Mouse (Mus musculus) embryo, embryonic 11 days (tissue): ENCODE measurements around the gene Npy4r.

ENCODE experiments used
- DNase-seq: peaks from one replicate; pipeline ENCODE4 v3.0.0-alpha.2; 2015

Npy4r gene

DNA sequence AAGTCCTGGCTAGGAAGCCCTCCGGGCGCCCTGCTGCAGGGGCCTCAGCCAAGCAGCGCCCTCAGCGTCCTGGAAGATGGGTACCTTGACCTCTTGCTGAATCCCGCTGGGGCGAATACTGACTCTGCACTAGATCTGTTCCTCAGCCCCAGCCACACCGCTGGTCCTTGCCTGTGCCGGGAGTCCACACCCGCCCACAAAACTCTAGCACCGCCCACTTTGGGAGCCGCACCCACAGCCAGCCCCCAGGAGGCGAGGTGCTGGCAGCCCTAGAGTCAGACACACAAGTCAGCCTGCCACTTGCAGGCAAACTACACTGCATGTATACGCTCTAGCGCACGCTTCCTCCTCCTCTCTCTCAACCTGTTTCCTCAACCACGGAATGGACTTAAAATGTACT lies at the start of gene Npy4r:
Gene Npy4r (minus strand): TSS at position 148 of the 400 bp plus-strand sequence.
- DNase-seq, result peak; percentile 56

DNA sequence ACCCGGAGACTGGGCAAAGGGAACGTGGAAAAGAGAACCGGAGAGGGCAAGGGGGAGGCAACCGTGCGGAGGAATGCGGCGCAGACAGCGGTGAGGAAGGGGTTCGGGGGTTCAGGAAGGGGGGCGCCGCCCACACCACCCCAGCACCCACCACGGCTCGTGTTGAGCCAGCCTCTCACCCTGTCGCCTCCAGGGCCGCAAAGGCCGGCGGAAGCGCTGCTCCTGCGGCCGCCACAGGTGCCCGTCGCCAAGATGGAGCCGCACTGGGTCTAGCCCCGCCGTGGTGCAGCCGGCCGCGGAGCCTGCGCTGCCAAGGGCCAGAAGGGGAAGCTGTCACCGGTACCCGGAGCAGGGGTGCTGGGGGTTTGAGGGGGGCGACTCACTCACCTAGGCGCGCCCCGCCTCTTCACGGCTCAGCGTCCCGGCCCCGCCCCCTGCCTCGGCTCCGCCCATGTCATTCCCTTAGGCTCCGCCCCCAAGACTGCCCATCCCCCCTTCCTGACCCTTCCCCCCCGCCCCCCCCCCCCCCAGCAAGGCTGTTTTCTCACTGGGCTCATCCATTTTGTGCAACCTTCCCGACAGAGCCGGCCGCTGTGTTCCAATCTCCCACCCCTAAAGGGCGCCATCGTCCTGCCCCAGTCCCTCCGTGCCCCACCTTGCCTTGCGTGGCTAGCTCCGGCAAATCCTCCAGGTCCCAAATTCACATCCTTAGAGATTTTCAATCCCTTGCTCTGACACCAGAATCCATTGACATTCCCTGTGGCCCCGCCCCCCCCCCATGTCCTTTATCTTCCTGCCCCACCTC lies 49.1 kb upstream of the Npy4r start, which contains the start of gene Gprin2:
Gene Gprin2 (minus strand): TSS at position 423 of the 805 bp plus-strand sequence.
- peak; percentile 61 for DNase-seq

DNA sequence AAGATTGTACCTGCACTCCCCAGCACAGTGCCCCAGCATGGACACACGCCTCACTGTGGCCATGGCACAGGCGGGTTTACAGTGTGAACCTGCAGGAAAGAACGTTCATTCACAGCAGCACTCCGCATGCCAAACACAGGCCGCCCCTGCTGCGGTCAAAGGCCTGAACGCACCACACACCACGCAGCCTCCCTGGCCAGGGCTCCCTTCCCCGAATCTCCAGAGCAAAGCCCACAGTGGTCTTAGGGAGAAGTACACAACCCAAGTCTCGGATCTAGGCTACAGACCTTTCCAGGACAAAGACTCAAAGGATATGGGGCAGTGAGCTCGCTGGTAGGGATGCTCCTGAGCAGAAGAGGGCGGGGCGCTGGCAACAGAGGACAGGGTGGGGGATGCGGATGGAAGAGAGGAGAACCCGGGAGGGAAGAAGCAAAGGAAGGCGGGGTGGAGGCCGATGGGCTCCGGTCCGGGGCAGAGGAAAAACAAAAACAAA lies 48.5 kb upstream of the Npy4r start:
- DNase-seq, result peak; percentile 51

DNA sequence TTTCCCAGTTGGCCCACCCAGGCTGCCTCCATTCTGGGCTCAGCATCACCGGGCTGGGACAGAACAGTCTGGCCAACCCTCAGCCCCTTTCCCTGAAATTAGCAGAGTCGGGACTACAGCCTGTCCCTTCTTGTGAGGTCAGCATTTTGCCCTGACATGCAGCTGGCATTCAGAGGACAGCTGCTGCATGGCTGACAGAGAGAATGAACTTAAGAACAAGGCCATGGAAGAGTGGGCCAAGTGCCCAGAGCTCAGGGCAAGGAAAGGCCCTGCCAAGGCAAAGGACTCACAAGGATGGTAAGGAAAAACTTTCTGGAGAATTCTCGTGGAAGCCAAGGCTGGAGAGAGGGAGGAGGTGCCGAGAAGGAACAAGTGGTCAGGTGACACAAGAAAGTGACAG lies 44.4 kb upstream of the Npy4r start:
- DNase-seq, result no peak

DNA sequence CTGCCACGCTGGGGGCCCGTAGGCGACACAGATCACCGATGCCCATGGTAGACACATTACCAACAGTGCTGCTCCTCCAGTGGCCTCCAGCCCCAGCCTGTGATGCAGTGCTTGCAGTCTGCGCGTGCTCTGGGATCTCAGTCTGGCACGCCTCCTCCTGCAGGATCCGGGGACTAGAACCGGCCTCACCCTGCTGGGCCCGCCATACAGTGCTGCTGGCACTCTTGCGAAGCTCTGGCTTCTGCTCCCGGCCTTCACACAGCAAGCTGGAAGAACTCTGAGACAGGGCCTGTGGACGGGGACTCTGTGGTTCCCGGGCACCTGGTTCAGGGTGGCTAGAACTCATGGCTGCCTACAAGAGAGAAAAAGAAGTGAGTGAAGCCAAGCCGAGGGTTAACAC lies 43.2 kb upstream of the Npy4r start:
- DNase-seq, result no peak

DNA sequence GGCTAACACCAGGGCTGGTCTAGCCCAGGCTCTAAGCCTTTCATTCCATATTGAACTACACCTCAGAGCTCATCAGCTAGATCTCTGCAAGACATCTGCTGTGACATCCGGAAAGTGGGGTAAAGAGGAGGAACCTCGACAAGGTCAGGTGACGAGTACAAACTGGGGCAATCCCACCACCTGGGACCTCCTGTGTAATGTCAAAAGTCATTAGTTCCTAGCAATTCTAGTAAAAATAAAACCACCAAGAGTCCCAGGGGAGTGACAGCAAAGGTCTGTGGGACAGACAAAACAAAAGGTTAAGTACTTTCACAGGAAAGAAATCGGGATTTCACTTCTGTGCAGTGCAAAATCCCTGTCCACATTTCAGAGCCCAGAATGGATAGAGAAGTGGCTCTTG lies 41.6 kb upstream of the Npy4r start:
- DNase-seq, result no peak

DNA sequence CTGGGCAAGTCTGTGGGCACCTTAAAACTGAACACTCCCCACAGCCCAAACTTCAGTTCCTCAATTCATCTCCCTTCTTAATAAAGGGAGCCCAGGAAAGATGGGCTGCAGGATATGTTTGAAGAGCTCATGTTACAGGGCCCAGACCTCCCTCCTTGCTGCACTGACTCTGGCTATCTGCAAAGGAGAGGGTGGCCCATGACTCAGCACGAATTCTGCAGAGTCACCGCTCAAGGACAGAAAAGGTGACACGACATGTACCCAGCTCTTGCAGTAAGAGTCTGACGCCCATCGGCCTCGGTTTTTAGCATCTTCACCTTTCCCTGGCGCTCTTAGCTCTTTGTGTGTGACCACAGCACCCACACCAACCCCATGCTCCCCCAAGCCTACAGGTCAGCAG lies 38.1 kb upstream of the Npy4r start:
- DNase-seq, result no peak

DNA sequence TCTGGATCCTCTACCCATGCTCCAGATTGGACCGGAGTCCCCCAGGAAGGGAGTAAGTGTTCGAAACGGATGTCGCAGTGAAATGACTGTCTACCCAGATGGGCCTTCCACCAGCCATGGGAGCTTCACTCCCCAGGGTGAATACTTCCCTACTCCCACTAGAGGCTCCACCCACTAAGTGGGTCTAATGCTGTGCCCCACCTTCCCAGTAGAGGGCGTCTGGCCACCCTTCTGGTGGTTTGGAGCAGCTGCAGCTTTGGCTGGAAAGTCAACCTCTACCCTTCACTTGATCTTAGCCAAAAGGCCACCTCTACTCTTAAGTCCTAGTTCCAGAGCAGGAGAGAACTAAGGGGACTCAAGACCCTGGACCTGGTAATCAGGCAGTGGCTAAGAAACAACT lies 36.3 kb upstream of the Npy4r start:
- DNase-seq, result peak; percentile 36

DNA sequence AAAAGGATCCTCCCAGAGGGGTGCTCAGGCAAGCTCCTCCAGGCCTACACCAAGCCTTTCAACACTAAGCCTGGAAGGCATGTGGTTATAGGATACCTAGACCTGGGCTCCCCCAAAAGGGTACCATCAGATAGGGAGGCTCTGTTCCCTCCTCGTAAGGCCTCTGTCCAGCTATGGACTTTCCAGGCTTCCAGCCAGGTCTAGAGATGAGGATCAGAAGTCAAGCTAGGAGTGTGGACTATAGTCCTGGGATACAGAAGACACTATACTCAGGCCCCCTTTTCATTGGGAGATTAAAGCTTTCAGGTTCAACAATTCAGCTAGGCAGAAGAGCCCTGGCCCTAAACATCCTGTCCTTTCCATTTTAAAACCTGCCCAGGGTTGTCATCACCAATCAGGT lies 30.8 kb upstream of the Npy4r start:
- no peak for DNase-seq

DNA sequence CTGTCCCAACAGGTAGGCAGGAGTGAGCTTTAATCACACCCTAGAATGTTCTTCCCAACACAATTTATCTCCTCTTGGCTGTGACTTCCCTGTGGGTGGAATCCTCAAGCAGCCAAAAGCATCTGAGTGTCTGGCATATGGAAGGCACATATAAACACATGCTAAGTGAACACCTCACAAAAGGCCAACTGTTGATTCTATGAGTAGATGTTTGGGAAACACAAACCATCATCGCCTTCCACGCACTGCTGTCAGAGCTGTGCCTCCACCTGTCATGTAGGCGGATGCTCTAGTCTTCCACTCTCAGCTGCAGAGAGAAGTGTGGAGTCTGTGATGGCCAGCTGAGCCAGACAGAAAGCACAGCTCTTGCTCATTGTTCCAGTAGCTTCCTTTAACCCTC lies 27.1 kb upstream of the Npy4r start:
- no peak for DNase-seq

DNA sequence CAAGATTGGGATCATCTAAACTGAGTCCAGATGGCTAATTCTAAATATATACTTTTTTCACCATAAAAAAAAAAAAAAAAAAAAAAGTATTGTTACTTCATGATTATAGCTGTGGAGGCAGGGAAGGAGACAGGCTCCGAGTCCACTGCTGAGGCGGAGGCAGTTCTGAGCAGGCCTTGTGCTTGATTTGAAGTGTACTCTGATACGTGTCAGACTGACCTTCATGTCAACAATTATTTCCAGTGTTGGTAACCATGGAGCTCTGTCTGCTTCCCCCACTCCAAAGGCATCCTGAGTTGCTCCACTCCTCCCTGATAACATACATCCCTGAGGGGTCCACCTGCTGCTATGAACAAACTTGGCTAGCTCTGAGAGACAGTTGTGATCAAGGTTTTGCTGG lies 18.8 kb upstream of the Npy4r start:
- DNase-seq, result no peak

DNA sequence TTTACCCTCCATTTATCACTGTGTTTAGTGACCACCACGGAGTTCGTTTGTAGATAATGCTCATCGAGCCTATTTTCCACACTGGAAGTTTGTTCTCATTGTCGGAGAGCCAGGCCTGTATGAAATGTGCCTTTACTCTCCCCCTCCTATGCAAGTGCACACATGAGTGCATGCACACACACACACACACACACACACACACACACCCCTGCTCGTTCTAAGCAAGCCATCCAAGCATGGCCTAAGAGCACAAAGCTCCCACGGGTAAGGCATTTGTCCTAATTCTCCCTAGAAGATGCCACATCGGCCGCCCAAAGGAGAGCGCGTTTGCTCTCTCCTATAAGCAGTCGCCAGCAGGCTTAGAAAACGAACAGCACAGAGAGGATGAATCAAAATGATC lies 3.5 kb upstream of the Npy4r start:
- no peak for DNase-seq

DNA sequence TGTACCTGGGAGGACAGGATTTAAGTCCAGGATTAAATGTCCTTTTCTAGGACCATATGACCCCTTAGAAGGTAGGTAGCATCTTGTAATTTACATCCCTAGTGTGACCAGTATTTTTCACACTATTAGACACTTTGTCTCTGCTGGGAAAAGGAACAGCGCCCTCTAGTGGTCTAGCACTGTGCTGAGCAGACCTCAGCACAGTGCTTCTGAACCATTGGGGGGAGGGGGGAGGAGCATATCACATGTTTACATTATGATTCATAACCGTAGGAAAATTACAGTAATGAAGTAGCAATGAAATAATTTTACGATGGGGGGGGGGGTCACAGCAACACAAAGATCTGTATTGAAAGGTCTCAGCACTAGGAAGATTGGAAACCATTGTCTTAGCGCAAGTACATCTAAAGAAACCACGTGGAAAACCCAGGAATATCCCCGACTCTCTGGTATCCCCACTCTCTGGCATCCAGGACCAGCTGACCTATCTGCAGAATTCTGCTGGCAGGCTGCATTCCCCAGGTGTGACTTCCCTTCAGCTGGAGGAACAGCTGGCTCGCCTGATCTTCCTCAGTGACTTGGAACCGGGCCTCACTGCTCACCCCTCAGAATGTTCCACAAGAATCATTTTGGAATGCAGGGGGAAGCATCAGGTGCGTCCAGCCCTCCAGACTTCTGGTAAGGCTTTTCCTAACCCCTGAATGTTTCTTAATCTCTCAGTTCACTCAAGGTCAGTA lies 2.5 kb upstream of the Npy4r start:
- DNase-seq, result peak; percentile 79

DNA sequence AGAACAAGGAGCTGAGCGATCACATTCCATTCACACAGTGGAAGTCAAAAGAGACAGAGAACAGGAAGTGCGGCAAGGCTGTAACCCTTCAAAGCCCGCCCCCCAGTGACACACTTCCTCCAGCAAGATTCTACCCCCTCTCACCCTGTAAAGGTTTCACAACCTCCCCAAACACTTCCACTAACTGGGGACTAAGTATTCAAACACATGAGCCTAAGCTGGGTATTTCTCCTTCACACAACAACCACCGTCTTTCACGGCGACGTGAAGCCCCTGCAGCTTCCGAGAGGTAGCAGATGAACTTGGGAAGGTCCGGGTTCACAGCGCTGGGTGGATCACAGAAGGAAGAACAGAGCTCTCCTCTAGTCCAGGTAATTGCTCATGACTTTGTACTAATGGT lies 9.4 kb downstream of the Npy4r start:
- DNase-seq, result no peak

DNA sequence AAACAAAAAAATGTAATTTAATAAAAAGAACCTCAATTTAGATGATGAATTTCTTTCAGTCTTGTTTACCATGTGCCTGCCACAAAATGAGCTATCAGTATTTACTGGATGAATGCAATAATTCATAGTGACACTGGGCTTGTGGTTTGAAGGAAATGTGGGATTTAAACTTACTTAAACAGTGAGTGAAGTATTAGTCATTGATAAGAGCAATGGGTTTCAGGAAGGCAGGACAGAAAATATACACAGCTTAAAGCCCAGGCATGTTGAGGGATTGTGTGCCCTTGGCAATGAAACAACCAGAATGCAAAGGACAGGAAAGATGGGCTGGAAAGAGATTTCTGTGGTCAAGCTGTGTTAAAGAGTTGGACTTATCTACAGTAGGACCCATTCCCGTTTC lies 10.0 kb downstream of the Npy4r start:
- no peak for DNase-seq

DNA sequence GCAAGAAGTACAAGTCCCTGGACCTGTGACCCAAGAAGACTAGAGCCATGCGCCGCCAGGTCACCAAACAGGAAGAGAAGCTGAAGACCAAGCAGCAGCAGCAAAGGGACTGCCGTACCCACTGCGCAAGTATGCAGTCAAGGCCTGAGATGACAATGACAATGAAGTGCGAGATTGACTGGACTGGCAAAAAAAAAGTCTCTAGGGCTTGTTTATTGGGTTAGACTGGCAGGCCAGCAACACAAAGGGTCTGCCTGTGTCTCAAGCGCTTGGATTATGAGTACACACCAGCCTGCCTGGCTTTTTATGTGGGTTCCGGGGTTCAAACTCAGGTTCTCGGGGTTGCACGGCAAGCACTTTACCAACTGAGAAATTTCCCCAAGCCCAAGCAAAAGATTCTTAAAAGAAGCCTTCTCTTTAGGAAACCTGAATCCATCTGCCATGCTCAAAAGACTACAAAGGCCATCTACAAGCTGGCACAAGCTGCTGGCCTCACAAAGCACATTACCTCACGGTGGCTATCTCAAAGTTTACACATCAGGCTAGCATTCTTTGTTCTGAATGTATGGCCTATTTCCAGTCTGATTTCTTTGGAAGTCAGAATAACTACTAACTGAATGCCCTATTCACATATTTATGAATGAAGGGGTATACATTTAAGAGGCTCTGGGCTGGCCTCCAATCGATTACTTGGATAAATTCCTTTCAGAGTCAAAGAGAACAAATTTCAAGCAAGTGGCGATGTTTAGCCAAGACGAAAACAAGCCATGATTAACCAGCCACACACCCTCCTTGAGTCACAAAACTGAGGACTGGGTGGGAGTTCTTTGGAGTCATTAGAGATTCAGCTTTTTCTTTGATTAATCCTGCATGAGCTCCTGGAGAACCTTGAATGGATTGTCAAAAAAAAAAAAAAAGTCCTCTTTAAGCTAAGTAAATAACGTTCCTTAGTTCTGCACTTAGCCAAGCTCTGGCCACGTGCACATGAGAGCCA lies 12.3 kb downstream of the Npy4r start:
- DNase-seq, result no peak

DNA sequence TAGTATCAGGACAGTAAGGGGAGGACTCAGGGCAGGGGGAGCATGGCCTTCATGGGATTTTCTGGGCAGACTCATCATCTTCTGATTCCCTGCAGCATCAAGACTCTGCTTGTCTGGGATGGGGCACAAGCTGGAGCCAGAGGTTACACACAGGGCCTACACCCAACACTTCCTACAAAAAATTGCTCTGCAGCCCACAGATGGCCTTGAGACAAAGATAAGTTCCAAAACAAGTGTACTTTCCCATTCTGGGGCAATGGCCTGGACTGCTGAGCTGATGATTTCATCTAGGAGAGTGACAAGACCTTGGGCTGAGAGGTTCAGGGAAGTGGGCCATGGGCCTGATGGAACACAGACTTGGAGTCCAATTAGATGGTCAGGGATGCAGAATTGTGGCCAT lies 16.9 kb downstream of the Npy4r start:
- no peak for DNase-seq

DNA sequence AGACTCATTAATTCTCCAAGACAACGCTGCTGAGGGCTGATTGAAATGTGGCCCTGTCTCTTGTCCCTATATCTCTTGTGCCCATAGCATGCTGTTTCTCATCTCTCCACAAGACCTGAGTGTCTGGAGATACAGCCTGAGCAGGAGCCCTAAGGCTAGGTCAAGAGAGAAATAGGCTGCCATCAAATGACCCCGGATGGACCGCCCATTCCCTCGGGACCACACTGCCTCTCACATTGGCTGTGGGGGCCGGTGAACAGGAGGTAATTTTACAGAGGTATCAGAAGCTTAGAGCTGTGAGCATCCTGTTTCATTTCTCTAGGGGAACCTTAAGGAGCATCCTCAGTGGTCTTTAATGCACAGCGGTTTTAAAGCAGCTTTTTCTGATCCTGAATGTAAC lies 21.1 kb downstream of the Npy4r start:
- no peak for DNase-seq

DNA sequence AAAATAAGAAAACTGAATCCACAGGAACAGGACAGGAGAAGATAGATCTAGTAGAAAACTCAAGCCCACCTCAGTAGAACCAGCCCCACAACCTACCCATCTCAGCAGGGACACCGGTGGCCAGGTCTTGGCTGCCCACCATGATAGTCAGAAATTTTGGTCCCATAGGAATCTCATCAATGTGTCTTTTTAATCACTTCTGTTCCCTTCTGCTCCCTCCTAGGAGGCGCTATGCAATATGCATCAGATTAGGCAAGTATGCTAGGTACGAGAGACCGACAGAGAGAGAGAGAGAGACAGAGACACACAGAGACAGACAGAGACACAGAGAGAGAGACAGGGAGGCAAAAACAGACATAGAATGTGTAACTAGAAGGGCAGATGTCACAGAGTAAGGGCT lies 30.6 kb downstream of the Npy4r start:
- no peak for DNase-seq

DNA sequence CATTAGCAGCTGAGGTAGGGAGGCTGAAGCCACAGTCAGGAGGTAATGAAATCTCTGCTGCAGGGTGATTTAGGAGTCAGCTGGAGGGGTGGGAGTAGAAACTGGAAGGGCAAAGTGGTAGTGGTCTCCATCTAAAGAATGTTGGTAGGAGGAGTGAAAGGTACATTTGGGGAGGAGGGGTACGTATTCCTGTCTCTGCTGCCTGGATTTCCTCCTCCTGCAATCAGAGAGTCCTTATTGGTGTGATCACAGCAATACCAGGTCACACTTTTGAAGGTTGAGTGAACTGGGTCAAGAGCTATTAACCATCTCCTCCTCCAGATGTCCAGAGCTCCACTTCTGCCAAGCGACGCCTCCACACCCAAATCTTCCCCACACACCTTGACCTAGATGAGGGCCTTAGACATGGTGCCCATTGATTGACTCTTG lies 31.4 kb downstream of the Npy4r start:
- DNase-seq, result no peak

DNA sequence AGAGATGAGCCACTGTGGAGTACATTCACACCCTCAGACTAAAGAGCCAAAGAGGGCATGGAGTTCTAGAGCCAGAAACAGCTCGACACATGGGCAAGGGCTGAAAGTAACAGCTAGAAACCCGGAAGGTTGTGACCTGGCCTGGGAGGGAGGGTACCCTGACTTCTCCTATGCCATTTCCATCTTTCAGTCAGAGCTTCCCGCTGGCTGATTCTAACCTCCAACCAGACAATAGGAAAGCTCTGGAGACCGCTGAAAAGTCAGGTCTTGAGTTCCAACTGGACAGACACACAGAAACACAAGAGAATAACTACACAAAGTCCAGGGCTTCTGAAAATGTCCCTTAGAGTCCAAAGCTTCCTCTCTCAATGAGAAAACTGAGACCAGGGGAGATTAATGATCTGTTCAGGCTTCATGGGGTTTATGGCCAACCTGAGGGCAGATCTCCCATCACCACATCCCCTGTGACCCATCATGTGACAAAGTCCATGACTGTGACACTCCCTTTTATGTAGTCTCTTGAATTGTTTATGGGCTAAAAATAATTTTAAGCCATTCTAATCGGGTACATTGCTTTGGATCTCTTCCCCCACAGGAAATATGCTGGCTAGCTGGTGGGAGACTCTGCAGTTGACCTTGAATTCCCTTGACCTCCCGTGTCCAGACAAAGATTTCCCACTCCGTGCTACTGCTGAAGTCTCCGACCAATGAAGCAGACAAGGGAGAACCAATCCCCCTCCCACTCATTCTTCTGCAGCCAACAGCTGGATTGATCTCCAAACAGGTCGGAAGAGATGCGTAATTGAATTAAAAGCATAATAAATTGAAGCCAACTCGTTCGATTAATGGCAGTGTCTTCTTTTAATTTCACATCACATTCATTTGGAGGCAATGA lies 32.0 kb downstream of the Npy4r start:
- DNase-seq, result no peak
